Mouse (Mus musculus) hindbrain, embryonic 15.5 days (tissue): ENCODE measurements around the gene Aebp2. TPM values are rescaled to one million over a fixed set of nuclear protein-coding genes. Genes with fewer than 3 reads are reported as not detected.
"Not testable (repeated sequence)": the region's sequence is repeated elsewhere in the genome, so short reads cannot be mapped to it uniquely, and the experiment has no call there.

Source experiments
- ATAC-seq: fragments of 200-750 bp; cut with Nextera tagmentation; 2 replicates; pipeline ENCODE4 v1.8.0; 2017; ENCODE audit warnings: low read depth, moderate number of reproducible peaks, moderate TSS enrichment; ENCODE audit not compliant: low FRiP score
- H3K27ac ChIP-seq: fragments of 300-500 bp; sonication (generic); replicated peaks from 2 replicates; pipeline ENCODE4 v1.5.1; 2015; ENCODE audit warnings: mild to moderate bottlenecking, inconsistent platforms
- H3K27me3 ChIP-seq: fragments of 300-500 bp; sonication (generic); 2 replicates; pipeline ENCODE4 v1.6.1; 2015; ENCODE audit warnings: control low read depth, inconsistent platforms
- H3K36me3 ChIP-seq: fragments of 300-500 bp; sonication (generic); 2 replicates; pipeline ENCODE4 v1.6.1; 2015; ENCODE audit warnings: control low read depth, inconsistent platforms
- H3K4me1 ChIP-seq: fragments of 300-500 bp; sonication (generic); replicated peaks from 2 replicates; pipeline ENCODE4 v1.6.1; 2015; ENCODE audit warnings: control low read depth, inconsistent platforms
- H3K4me2 ChIP-seq: fragments of 300-500 bp; sonication (generic); 2 replicates; pipeline ENCODE4 v1.6.1; 2015; ENCODE audit warnings: moderate library complexity, mild to moderate bottlenecking, inconsistent platforms
- H3K4me3 ChIP-seq: fragments of 300-500 bp; sonication (generic); 2 replicates; pipeline ENCODE4 v1.5.1; 2015; ENCODE audit warnings: mild to moderate bottlenecking, inconsistent platforms
- H3K9ac ChIP-seq: fragments of 300-500 bp; sonication (generic); 2 replicates; pipeline ENCODE4 v1.6.1; 2015; ENCODE audit warnings: inconsistent platforms
- H3K9me3 ChIP-seq: fragments of 300-500 bp; sonication (generic); 2 replicates; pipeline ENCODE4 v1.6.1; 2016; ENCODE audit warnings: control low read depth, inconsistent platforms
- WGBS: fragments of 180-500 bp; shearing (Covaris S2); methylation state at CpG from one replicate; pipeline ENCODE4 v1.1.7; 2015; 5-methylcytosine and 5-hydroxymethylcytosine counted together
- polyA plus RNA-seq: library from polyadenylated mRNA; unstranded; fragments of >200 nt; fragmentation: Nextera tagmentation; extraction: Ambion mirVana; gene quantifications from 2 replicates; pipeline ENCODE4 v1.2.1, GENCODE M21; 2015

Gene Aebp2
- 8.6 and 10.6 TPM in 2 replicates for polyA plus RNA-seq

GRCm38 (mm10) chr6:140622391-140623225 is at the start of gene Aebp2:
Aebp2 (plus strand) TSS chr6:140622663.
- Histone ChIP-seq H3K9me3 (no peaks in the 10 kb centered on the region), H3K36me3 (no peaks in the 10 kb centered on the region), H3K4me3 (peak within 1 kb of the TSS; percentile 78), H3K4me2 (peak within 1 kb of the TSS; percentile 65), H3K27ac (peak within 1 kb of the TSS; percentile 97), H3K27me3 (no peaks in the 10 kb centered on the region), H3K4me1 (peaks cover 32% of the 10 kb centered on the region), H3K9ac (peak within 1 kb of the TSS; percentile 87)
- peak; percentile 2; the same call in 1 of the 2 replicates for ATAC-seq
- 47% methylated on average over 30 of the region's 30 CpGs for WGBS

GRCm38 (mm10) chr6:140574943-140575342 is 47.5 kb upstream of the Aebp2 start:
- no peak for ATAC-seq
- WGBS, result 99% methylated on average over 3 of the region's 3 CpGs
- Histone ChIP-seq H3K27ac (no peak overlapping the region), H3K4me2 (no peak overlapping the region), H3K4me3 (no peak overlapping the region), H3K9me3 (no peaks in the 10 kb centered on the region), H3K4me1 (0 out of 2 replicates have a peak, but pooled peaks cover 3% of the 10 kb centered on the region), H3K27me3 (no peaks in the 10 kb centered on the region), H3K36me3 (peaks cover 60% of the 10 kb centered on the region), H3K9ac (no peak overlapping the region)

- Histone ChIP-seq H3K9ac (no peak overlapping the region), H3K36me3 (peaks cover 54% of the 10 kb centered on the region), H3K27ac (no peak overlapping the region), H3K27me3 (no peaks in the 10 kb centered on the region), H3K4me1 (no peaks in the 10 kb centered on the region), H3K4me3 (no peak overlapping the region), H3K9me3 (no peaks in the 10 kb centered on the region), H3K4me2 (no peak overlapping the region)
- 89% methylated on average over 8 of the region's 8 CpGs for WGBS
- ATAC-seq, result no peak
Measured at GRCm38 (mm10) chr6:140576133-140576532, 46.3 kb upstream of the Aebp2 start.

- WGBS, result 62% methylated on average over 18 of the region's 18 CpGs
- Histone ChIP-seq H3K4me3 (no peak overlapping the region), H3K27me3 (no peaks in the 10 kb centered on the region), H3K9ac (no peak overlapping the region), H3K27ac (no peak overlapping the region), H3K36me3 (peaks cover 54% of the 10 kb centered on the region), H3K4me2 (no peak overlapping the region), H3K9me3 (no peaks in the 10 kb centered on the region), H3K4me1 (no peaks in the 10 kb centered on the region)
- ATAC-seq, result 0 out of 2 replicates have a peak, but pooled peaks have one; percentile 45
Measured at GRCm38 (mm10) chr6:140576961-140577821, 45.3 kb upstream of the Aebp2 start.

- no peaks in the 10 kb centered on the region for H3K9me3 ChIP-seq
- no peak overlapping the region for H3K9ac ChIP-seq
- H3K27me3 ChIP-seq, result no peaks in the 10 kb centered on the region
- H3K4me2 ChIP-seq, result no peak overlapping the region
- no peak overlapping the region for H3K4me3 ChIP-seq
- H3K27ac ChIP-seq, result no peak overlapping the region
- ATAC-seq, result no peak
- H3K4me1 ChIP-seq, result no peaks in the 10 kb centered on the region
- 97% methylated on average over 4 of the region's 4 CpGs for WGBS
- H3K36me3 ChIP-seq, result peaks cover 47% of the 10 kb centered on the region
Measured at GRCm38 (mm10) chr6:140577822-140578170, 44.7 kb upstream of the Aebp2 start.

- H3K36me3 ChIP-seq, result peaks cover 43% of the 10 kb centered on the region
- not testable (repeated sequence) for H3K4me2 ChIP-seq
Measured at GRCm38 (mm10) chr6:140578985-140579384, 43.5 kb upstream of the Aebp2 start.

GRCm38 (mm10) chr6:140580170-140580569 is 42.3 kb upstream of the Aebp2 start:
- Histone ChIP-seq H3K36me3 (peaks cover 34% of the 10 kb centered on the region), H3K27me3 (no peaks in the 10 kb centered on the region)

More at GRCm38 (mm10) chr6:140578985-140579384, 43.5 kb upstream of the Aebp2 start:
- not testable (repeated sequence) for H3K4me3 ChIP-seq, H3K9me3 ChIP-seq, ATAC-seq, H3K9ac ChIP-seq, H3K27ac ChIP-seq, H3K4me1 ChIP-seq, H3K27me3 ChIP-seq

GRCm38 (mm10) chr6:140586714-140587259 is 35.7 kb upstream of the Aebp2 start:
- no peak overlapping the region for H3K4me2 ChIP-seq
- H3K27me3 ChIP-seq, result no peaks in the 10 kb centered on the region
- no peak for ATAC-seq
- no peak overlapping the region for H3K4me3 ChIP-seq
- H3K9me3 ChIP-seq, result no peaks in the 10 kb centered on the region
- 90% methylated on average over 8 of the region's 8 CpGs for WGBS
- peaks cover 53% of the 10 kb centered on the region for H3K36me3 ChIP-seq
- no peak overlapping the region for H3K9ac ChIP-seq
- no peak overlapping the region for H3K27ac ChIP-seq
- no peaks in the 10 kb centered on the region for H3K4me1 ChIP-seq

More at GRCm38 (mm10) chr6:140580170-140580569, 42.3 kb upstream of the Aebp2 start:
- WGBS, result 86% methylated on average over 4 of the region's 4 CpGs
- Histone ChIP-seq H3K4me1 (no peaks in the 10 kb centered on the region), H3K27ac (no peak overlapping the region), H3K9ac (no peak overlapping the region), H3K9me3 (no peaks in the 10 kb centered on the region), H3K4me3 (no peak overlapping the region), H3K4me2 (no peak overlapping the region)
- ATAC-seq, result no peak

- H3K36me3 ChIP-seq, result peaks cover 75% of the 10 kb centered on the region
- 95% methylated on average over 5 of the region's 5 CpGs for WGBS
- H3K4me2 ChIP-seq, result no peak overlapping the region
- H3K27ac ChIP-seq, result no peak overlapping the region
- no peaks in the 10 kb centered on the region for H3K4me1 ChIP-seq
- no peaks in the 10 kb centered on the region for H3K27me3 ChIP-seq
- H3K4me3 ChIP-seq, result no peak overlapping the region
- no peak for ATAC-seq
- H3K9me3 ChIP-seq, result no peaks in the 10 kb centered on the region
- no peak overlapping the region for H3K9ac ChIP-seq
Measured at GRCm38 (mm10) chr6:140591331-140591730, 31.1 kb upstream of the Aebp2 start.

GRCm38 (mm10) chr6:140592713-140593112 is 29.8 kb upstream of the Aebp2 start:
- no peak overlapping the region for H3K27ac ChIP-seq
- H3K4me3 ChIP-seq, result no peak overlapping the region
- no peaks in the 10 kb centered on the region for H3K27me3 ChIP-seq
- no peak overlapping the region for H3K9ac ChIP-seq
- H3K4me1 ChIP-seq, result 0 out of 2 replicates have a peak, but pooled peaks cover 4% of the 10 kb centered on the region
- H3K4me2 ChIP-seq, result no peak overlapping the region
- H3K36me3 ChIP-seq, result peaks cover 64% of the 10 kb centered on the region
- no peaks in the 10 kb centered on the region for H3K9me3 ChIP-seq
- no peak for ATAC-seq
- WGBS, result 93% methylated on average over 8 of the region's 8 CpGs

- Histone ChIP-seq H3K36me3 (peaks cover 56% of the 10 kb centered on the region), H3K9me3 (no peaks in the 10 kb centered on the region), H3K9ac (no peak overlapping the region), H3K4me3 (no peak overlapping the region), H3K4me2 (no peak overlapping the region), H3K27me3 (no peaks in the 10 kb centered on the region), H3K4me1 (0 out of 2 replicates have a peak, but pooled peaks cover 5% of the 10 kb centered on the region), H3K27ac (no peak overlapping the region)
- 84% methylated on average over 17 of the region's 17 CpGs for WGBS
- ATAC-seq, result no peak
Measured at GRCm38 (mm10) chr6:140593420-140594170, 28.9 kb upstream of the Aebp2 start.
